Mouse (Mus musculus) cerebellum, adult 2 months (tissue): ENCODE results near the gene Cyp2d10.

Experiments used
- CTCF ChIP-seq: fragments of 200-500 bp; IDR thresholded peaks from 2 replicates; pipeline ENCODE4 v1.5.1; 2011; ENCODE audit warnings: low read depth, mild to moderate bottlenecking, control low read depth, low read length, moderate library complexity, borderline replicate concordance; ENCODE audit not compliant: insufficient read depth
- POLR2A ChIP-seq: fragments of 200-500 bp; IDR thresholded peaks from 2 replicates; pipeline ENCODE4 v1.6.1; 2011; ENCODE audit warnings: low read length, control low read depth, borderline replicate concordance; ENCODE audit not compliant: insufficient read depth

DNA sequence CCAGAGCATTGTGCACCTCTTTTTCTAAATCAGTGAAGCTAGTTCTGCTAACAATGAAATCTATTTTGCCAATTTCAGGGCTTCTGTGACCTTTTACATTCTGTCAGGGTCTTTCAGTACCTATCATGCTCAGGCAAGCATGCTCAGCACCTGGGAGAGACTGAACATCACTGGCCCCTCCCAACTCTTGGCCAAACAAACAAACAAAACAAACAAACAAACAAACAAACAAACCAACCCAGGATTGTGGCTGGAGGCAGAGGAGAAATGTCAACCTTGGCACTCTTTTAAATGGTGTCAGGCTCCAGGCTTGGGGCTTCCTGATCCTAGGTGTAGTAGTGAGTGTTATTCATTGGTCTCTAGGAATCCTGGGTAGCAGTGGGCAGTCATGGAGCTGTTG lies 26.1 kb upstream of the Cyp2d10 start, which contains the start of gene Cyp2d9:
- no peak for TF ChIP-seq POLR2A
- TF ChIP-seq CTCF = no peak
